Mouse (Mus musculus) spleen, adult 18-20 months (tissue): Measurements from ENCODE around the gene Grik2.
"Not testable (repeated sequence)": the region's sequence is repeated elsewhere in the genome, so short reads cannot be mapped to it uniquely, and the experiment has no call there.

Experiments used
- DNase-seq, 2 experiments: peaks; one replicate each; pipeline ENCODE4 v3.0.0; 2022; ENCODE audit warnings: mixed read lengths in 2 of 2

Grik2 gene

DNA sequence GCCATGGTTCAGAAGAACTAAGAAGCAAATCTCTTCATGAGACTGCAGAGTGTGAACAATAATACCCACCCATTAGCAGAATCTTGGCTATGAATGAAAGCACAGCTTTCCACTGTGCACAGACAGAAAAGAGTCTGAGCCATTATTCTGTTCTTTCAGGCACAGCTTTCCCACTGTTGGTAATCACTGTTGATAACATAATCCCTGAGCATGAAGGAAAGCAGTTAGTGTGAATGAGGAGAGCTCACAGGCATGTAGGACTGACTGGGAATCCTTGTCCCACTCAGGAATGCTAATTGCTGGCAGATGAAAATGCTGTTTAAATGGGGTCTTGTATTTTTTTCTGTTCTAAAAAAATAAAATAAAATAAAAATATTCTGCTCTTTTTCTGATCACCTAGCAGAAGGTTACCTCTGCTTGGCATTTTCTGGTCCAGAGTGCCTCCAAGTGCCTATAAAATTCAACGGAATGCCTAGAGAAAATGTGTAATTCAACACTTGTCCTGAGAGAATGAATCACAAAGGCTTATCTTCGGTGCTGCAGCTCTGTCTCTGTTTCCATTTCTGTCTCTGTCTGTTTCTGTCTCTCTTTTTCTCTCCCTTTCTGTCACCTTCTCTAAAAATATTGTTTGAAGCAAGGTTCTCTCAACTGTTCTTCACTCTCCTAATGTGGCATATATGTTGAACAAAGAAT is 532.2 kb downstream of the Grik2 start:
- DNase-seq: no peak

- not testable (repeated sequence) for DNase-seq
Measured at GRCm38 (mm10) chr10:49237356-49237755, 551.2 kb downstream of the Grik2 start.

GRCm38 (mm10) chr10:49236844-49237243 is 551.7 kb downstream of the Grik2 start:
- not testable (repeated sequence) for DNase-seq

GRCm38 (mm10) chr10:49220096-49220495 is 568.5 kb downstream of the Grik2 start:
- DNase-seq: no peak

- DNase-seq: no peak
Measured at GRCm38 (mm10) chr10:49219631-49220030, 568.9 kb downstream of the Grik2 start.

DNA sequence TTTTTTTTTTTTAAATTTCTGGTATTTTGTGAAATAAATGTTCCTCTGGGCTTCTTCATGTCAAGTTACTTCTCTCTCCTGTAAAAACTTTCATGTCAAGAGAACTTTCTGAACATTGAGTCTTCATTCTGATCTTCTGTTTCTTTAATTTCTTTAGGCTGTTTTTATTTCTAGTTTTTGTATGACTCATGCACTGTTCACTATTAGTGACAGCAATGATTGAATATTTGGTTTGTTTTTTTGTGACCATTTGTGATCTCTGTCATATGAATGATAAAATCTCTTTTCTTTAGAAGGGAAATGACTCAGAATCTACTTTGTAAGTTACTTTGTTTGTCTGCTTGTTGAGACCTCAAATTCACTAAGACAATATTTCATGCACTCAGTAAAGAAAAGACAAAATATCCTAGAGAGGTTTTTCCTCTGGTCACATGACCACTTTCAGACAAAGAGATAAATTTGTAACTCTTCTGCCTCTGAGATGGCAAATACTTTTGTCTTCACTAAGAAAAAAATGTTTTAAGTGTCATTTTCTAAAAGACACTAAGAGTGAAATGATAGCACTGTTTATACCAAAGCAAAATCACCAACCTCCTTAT is 596.7 kb downstream of the Grik2 start:
- no peak for DNase-seq

GRCm38 (mm10) chr10:49191291-49191690 is 597.3 kb downstream of the Grik2 start:
- DNase-seq: no peak

GRCm38 (mm10) chr10:49154134-49154533 is 634.4 kb downstream of the Grik2 start:
- no peak for DNase-seq

DNA sequence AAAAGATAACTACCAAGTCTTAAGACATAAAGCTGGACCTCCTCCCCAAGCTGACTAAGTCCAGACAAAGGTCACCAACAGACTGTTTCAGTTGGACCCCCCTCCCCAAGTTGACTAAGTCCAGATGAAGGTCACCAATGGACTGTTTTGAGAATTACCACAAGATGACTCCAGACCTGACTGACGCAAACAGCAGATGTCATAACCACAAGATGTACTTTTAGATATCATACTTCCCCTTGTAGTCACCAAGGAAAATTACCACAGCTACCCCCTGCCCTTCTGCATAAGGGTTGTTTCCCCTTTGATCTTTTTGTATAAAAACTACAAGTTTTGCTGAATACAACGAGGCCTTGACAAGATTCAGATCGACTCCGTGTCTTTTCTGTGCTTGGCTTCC is 637.1 kb downstream of the Grik2 start:
- not testable (repeated sequence) for DNase-seq

- no peak for DNase-seq
Measured at GRCm38 (mm10) chr10:49149714-49150113, 638.9 kb downstream of the Grik2 start.

DNA sequence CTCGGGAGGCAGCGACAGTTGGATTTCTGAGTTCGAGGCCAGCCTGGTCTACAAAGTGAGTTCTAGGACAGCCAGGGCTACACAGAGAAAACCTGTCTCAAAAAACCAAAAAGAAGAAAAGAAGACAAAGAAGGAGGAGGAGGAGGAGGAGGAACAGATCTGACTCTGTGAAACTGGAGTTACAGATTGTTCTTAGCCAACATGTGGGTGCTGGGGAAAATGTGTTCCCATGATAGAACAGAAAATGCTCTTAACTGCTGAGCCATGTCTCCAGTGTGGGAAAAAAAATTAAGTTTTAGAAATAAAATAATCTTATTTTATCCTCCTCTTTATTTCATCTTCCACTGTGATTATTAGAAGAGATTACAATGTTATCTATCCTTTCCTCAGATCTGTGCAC is 645.9 kb downstream of the Grik2 start:
- no peak for DNase-seq

DNA sequence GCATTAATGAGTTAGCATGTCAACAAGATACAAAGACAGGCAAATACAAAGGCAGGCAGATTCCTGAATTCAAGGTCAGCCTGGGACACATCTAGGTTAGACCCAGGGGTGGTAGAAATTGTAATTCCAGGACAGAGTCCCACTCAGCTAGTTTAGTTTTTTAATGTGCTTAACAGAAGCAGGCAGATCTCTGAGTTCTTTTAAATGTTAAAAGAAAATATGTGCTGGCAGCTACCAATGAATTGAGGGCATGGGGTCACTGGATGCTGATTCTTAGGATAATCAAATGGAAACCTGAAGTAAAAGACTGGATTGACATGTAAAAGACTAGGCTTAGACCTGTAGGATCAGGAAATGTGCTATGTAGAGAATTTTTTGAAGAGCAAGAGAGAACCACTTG is 651.8 kb downstream of the Grik2 start:
- no peak for DNase-seq

- DNase-seq: no peak
Measured at GRCm38 (mm10) chr10:49131311-49131710, 657.3 kb downstream of the Grik2 start.

- DNase-seq: no peak
Measured at GRCm38 (mm10) chr10:49050339-49050738, 738.2 kb downstream of the Grik2 start.

GRCm38 (mm10) chr10:49049391-49049790 is 739.2 kb downstream of the Grik2 start:
- no peak for DNase-seq
